Mouse (Mus musculus) spleen, postnatal 36 days (tissue): ENCODE results near the gene 4933424G06Rik.

ENCODE experiments used
- DNase-seq, 2 experiments: peaks; one replicate each; pipeline ENCODE4 v3.0.0; 2022; ENCODE audit warnings: low spot score in 2 of 2, mixed read lengths in 1 of 2

The 4933424G06Rik gene

DNA sequence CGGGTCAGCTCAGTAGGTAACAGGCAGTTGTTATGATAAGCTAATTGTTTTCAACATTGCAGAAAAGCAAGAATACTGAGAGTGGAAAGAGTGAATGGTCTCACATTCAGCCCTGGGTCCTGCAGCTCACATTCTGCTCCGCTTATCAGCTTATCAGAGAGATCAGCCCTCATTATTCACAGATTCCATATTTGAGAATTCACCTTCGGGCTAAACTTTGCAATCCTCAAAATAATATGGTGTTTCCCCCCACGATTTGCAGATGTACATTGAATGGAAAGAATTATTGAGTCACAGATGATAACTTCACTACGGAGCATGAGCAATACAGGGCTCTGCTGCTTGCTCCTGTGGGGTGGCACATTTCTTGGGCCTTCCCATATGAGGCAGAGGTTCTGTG lies 58.8 kb downstream of the 4933424G06Rik start:
- no peak for DNase-seq

GRCm38 (mm10) chr1:36769951-36770350 lies 60.0 kb downstream of the 4933424G06Rik start:
- no peak for DNase-seq

DNA sequence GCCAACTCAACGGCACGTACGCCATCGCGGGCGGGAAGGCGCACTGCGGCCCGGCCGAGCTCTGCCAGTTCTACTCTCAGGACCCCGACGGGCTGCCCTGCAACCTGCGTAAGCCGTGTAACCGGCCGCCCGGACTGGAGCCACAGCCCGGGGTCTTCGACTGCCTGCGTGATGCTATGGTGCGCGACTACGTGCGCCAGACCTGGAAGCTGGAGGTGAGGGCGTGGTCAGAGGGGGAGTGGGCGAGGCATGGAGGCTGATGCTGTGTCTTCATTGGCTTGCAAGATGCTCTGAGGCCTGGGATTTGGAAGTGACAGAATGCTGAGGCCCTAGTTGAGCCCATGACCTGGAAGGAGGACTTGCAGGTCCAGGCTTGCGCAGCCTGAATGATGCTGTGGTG lies 61.0 kb downstream of the 4933424G06Rik start:
- DNase-seq: no peak

GRCm38 (mm10) chr1:36772198-36772934 lies 62.4 kb downstream of the 4933424G06Rik start:
- no peak for DNase-seq

DNA sequence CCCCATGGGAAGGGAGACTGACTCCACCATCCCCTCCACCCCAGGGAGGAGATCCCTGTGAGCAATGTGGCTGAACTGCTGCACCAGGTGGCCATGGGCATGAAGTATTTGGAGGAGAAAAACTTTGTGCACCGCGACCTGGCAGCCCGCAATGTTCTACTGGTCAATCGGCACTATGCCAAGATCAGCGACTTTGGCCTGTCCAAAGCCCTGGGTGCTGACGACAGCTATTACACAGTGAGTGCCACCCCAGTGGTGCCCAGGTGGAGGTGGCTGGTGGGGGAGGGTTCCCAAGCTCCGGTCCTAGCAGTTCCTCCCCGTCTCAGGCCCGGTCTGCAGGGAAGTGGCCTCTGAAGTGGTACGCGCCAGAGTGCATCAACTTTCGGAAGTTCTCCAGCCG lies 70.8 kb downstream of the 4933424G06Rik start:
- no peak for DNase-seq

DNA sequence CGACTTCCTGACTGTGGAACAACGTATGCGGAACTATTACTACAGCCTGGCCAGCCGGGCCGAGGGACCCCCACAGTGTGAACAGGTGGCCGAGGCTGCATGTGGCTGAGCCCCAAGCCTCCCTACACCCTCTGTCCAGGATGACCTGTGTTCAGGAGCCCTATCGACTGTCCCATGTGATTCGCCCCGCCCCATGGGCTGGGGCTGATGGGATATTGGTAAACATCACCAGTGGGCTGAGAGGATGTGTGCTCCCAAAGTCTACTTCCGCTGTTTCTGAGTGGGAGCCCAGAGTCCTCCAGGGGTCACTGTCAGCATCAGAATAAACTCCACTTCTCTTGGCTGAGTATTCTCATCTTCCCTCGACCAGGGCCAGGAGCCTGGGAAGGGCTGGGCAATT lies 72.5 kb downstream of the 4933424G06Rik start:
- DNase-seq: no peak

GRCm38 (mm10) chr1:36784365-36785134 lies 74.6 kb downstream of the 4933424G06Rik start:
- peak; percentile 49 to 63 for DNase-seq

DNA sequence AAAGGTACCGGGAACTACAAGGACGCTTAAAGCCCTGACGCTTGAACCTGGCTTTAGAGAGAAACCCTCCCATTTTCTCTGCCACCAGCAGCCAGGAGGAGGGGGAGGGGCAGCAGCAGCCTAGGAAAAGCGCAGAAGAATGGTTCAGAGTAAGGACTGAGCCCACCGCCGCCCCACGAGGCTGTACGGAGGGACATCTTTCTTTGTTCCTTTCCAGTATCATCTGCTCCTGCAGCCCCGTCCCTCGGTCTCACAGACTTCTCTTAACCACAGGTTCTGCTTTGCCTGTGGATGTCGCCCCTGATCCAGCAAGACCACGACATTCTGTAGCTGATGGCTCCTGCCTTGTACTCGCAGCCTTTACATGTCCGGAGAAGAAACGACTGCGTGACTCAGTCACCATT lies 75.3 kb downstream of the 4933424G06Rik start:
- DNase-seq: no peak

GRCm38 (mm10) chr1:36786377-36786776 lies 76.4 kb downstream of the 4933424G06Rik start:
- DNase-seq: no peak

- no peak for DNase-seq
Measured at GRCm38 (mm10) chr1:36789416-36789815, 79.5 kb downstream of the 4933424G06Rik start.

DNA sequence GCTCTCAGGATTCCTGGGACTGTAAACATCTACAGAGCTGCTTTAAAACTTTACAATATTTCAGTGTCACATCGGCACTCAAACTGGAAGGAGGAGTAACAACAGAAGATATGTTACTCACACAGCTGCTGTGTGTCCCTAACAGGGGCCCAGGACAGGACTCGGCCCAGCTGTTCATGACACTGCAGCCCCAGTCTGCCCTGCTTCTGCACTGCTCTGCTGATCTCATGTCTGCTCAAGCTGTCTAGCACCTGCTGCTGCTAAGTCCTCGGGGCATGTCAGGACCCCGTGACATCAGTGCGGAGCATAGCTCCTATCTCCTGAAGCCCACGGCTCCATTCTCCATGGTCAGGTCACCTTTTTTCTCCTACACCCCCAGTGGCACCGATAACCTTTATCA lies 86.8 kb downstream of the 4933424G06Rik start:
- DNase-seq: peak in 1 of 2 experiments; percentile 20

DNA sequence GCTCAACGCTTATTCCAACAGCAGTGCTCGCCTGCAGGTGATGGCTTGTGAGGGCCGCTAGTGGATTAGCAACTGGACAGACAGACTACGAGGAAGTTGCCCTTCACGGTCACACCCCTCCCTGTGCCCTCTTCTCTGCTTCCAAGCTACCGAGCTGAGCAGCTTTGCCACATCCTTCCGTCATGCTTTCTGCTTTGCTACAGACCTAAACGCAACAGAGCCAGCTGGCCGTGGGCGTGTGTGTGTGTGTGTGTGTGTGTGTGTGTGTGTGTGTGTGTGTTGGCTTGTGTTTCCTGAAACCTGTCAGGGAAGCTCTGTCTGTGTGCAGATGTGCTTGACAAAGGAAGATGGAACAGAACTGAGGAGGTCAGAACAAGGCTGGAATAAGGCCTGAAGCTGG lies 87.5 kb downstream of the 4933424G06Rik start:
- DNase-seq: peak; percentile 61 to 66

DNA sequence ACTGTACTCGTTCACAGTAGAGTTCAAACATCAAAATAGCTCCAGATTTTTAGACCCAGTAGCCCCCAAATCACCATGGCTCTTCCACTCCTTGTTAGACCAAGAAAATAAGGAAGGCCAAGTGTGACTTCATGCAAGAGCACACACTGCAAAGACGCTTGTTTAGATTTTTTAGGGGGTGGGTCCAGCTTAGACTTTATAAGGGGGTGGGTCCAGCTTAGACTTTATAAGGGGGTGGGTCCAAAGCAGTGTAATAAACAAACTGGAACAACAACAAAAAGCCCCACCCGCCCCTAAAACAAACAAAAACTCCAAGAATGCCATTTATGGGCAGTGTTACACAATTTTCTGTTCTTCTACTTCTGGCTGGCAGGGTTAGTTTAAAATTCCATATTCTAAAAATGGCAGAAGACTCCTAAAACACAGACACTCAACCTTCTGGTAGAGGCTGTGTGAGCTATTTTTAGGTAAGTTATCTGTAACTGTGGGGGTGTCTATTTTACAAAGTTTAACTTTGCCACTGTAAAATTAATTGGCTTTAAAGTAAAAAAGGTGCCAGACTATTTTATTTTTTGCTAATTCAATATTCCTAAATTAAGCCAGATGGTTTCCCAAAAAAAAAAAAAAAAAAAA lies 90.5 kb downstream of the 4933424G06Rik start:
- DNase-seq: no peak

DNA sequence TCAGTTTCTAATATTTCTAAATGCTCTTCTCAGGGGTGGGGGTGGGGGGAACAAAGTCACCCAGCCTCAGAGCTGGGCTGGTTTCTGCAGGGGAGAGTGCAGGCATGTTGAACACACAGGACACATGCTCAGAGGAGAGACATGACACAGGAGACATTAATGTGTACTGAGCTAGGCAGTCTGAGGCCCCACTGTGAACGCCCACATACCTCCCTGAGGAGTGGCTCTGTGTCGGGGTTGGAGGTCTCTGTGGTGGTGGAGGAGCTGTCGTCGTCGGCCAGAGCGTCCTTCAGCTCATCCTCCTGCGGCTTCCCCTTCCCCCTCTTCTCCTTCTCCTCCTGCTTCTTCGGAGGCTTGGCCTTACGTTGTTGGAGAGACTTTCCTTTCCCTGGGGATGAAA lies 94.3 kb downstream of the 4933424G06Rik start:
- DNase-seq: no peak

- no peak for DNase-seq
Measured at GRCm38 (mm10) chr1:36804833-36805232, 94.9 kb downstream of the 4933424G06Rik start.

DNA sequence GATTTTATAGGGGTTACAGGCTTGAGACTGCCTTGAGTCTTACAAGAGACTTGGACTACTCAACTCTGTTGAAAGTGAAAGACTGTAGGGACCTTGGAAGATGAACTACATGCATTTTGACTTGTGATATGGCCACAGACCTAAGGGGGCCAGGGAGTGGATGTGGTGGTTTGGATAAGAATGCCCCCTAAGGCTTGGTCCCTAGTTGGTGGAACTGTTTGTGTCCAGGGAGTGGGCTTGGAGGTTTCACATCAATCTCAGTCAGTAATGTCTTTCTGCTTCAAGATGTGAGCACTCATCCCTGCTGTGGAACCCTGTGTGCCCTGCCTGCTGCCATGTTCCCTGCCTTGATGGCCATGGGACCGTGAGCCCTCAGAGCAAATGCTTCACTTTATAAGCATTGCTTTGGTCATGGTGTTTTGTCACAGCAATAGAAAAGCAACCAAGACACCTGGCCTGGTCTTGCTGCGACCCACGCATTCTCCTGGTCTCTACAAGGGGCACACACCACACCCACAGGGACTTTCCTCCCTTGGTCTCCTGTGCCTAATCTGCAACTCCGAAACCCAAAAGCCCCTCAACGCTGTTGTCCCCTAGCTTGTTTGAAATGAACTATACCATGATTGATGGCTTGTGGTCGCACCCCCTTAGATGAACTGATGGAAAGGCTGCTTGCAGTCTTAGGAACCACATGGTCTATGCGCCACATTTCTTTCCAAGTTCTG lies 96.4 kb downstream of the 4933424G06Rik start:
- DNase-seq: no peak

- no peak for DNase-seq
Measured at GRCm38 (mm10) chr1:36807086-36807485, 97.1 kb downstream of the 4933424G06Rik start.
